Mouse (Mus musculus) thymus, postnatal 4 days (tissue): ENCODE results near the gene Loxl4.

Experiments used
- DNase-seq: peaks from one replicate; pipeline ENCODE4 v3.0.0; 2021

Gene Loxl4

DNA sequence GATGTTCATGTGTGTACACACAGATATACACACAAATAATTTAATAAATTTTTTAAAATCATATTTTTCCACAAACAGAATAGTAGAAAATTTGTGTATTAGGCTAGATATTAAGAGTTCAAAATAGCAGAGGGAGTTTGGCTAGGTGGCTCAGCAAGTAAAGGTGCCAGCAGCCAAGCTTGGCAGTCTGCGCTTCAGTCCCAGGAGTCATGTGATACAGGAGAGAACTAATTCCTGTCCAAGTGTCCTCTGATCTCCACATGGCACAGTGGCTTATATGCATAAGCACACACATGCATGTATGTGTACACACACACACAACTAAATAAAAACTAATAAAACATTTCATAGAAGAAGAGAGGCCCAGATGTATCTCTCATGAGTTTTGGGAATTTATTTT is 50.6 kb downstream of the Loxl4 start:
- no peak for DNase-seq

DNA sequence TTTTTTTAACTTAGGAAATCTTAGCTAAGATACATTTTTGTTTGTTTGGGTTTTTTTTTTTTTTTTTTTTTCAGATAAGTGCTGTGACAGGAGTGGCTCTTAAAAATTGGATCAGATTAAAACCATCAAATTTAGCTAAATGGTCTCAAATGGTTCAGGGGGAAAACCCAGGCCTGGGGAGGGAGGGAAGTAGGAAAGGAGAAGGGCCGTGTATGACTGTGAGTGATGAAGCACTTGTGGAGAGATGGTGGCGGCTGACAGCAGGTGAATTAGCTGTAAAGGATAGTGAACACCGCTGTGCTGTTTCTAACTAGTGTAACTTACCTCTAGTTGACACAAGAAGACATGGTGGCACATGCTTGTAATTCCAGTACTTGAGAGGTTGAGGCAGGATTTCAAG is 53.9 kb downstream of the Loxl4 start:
- no peak for DNase-seq
